Mouse (Mus musculus): Measurements from ENCODE around the gene Egfr. TPM values are rescaled to one million over a fixed set of nuclear protein-coding genes. Genes with fewer than 3 reads are reported as not detected.

Egfr gene
- polyA plus RNA-seq, 1 experiment from 2014 or later, result 2.4 TPM

- no peak overlapping the region for H3K4me2 ChIP-seq
- H3K27me3 ChIP-seq (replicated peaks; ENCODE audit: control insufficient read depth, insufficient read depth, low read length), result no peaks in the 10 kb centered on the region
- no peak for DNase-seq (ENCODE audit: low spot score)
- no peaks in the 10 kb centered on the region for H3K4me1 ChIP-seq (replicated peaks; ENCODE audit: control insufficient read depth, insufficient read depth, low read length)
- no peaks in the 10 kb centered on the region for H3K9me3 ChIP-seq (ENCODE audit: control insufficient read depth, low read length)
- H3K36me3 ChIP-seq (ENCODE audit: control insufficient read depth, insufficient read depth, low read length), result no peaks in the 10 kb centered on the region
- 68% methylated on average over 3 of the region's 3 CpGs for WGBS
- no peak overlapping the region for H3K9ac ChIP-seq (ENCODE audit: low read depth, low read length)
- H3K27ac ChIP-seq (ENCODE audit: low read depth, low read length), result no peak overlapping the region
- no peak overlapping the region for H3K4me3 ChIP-seq (ENCODE audit: low read depth, low read length)
- ATAC-seq (replicated peaks; ENCODE audit: low FRiP score), result no peak
Observed at GRCm38 (mm10) chr11:16769709-16770303, 17.8 kb downstream of the Egfr start.

- DNase-seq (ENCODE audit: low spot score) (no peak), ATAC-seq (replicated peaks; ENCODE audit: low FRiP score) (no peak)
- Histone ChIP-seq H3K4me3 (ENCODE audit: low read depth, low read length) (no peak overlapping the region), H3K9ac (ENCODE audit: low read depth, low read length) (no peak overlapping the region), H3K27ac (ENCODE audit: low read depth, low read length) (no peak overlapping the region), H3K4me1 (replicated peaks; ENCODE audit: control insufficient read depth, insufficient read depth, low read length) (no peaks in the 10 kb centered on the region), H3K9me3 (ENCODE audit: control insufficient read depth, low read length) (no peaks in the 10 kb centered on the region), H3K27me3 (replicated peaks; ENCODE audit: control insufficient read depth, insufficient read depth, low read length) (no peaks in the 10 kb centered on the region), H3K36me3 (ENCODE audit: control insufficient read depth, insufficient read depth, low read length) (no peaks in the 10 kb centered on the region), H3K4me2 (no peak overlapping the region)
- 76% methylated on average over 4 of the region's 4 CpGs for WGBS
Observed at GRCm38 (mm10) chr11:16770966-16771365, 19.0 kb downstream of the Egfr start.

- Histone ChIP-seq H3K9me3 (ENCODE audit: control insufficient read depth, low read length) (no peaks in the 10 kb centered on the region), H3K4me2 (no peak overlapping the region), H3K9ac (ENCODE audit: low read depth, low read length) (no peak overlapping the region), H3K4me1 (replicated peaks; ENCODE audit: control insufficient read depth, insufficient read depth, low read length) (no peaks in the 10 kb centered on the region), H3K36me3 (ENCODE audit: control insufficient read depth, insufficient read depth, low read length) (no peaks in the 10 kb centered on the region), H3K4me3 (ENCODE audit: low read depth, low read length) (no peak overlapping the region), H3K27me3 (replicated peaks; ENCODE audit: control insufficient read depth, insufficient read depth, low read length) (no peaks in the 10 kb centered on the region), H3K27ac (ENCODE audit: low read depth, low read length) (no peak overlapping the region)
- ATAC-seq (replicated peaks; ENCODE audit: low FRiP score) (no peak), DNase-seq (ENCODE audit: low spot score) (no peak)
- WGBS, result 29% methylated on average over 4 of the region's 4 CpGs
Observed at GRCm38 (mm10) chr11:16772717-16773116, 20.7 kb downstream of the Egfr start.

DNA sequence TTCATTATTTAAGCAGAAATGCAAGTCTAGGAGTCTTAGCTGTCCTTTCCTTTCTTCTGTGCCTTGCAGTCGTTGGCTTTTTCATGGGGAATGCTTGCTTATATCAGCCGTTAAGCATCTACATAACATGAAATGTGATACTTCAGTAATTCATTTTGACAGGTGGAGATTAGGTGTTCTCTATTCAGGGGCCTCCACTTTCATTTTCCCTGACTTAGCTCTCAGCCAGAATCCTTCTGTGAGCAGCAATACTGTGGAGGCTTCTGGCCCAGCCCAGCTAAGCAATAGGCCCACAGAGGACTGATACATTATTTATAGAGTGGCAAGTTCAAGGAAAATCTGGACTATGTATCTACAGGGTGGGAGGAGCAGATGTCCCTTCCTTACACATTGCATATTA, 25.0 kb downstream of the Egfr start:
- no peaks in the 10 kb centered on the region for H3K27me3 ChIP-seq (replicated peaks; ENCODE audit: control insufficient read depth, insufficient read depth, low read length)
- H3K36me3 ChIP-seq (ENCODE audit: control insufficient read depth, insufficient read depth, low read length), result no peaks in the 10 kb centered on the region
- DNase-seq (ENCODE audit: low spot score) (no peak), ATAC-seq (replicated peaks; ENCODE audit: low FRiP score) (no peak)
- WGBS, result 29% methylated on average over 2 of the region's 2 CpGs
- H3K4me1 ChIP-seq (replicated peaks; ENCODE audit: control insufficient read depth, insufficient read depth, low read length), result no peaks in the 10 kb centered on the region
- H3K4me3 ChIP-seq (ENCODE audit: low read depth, low read length), result no peak overlapping the region
- H3K4me2 ChIP-seq, result no peak overlapping the region
- no peaks in the 10 kb centered on the region for H3K9me3 ChIP-seq (ENCODE audit: control insufficient read depth, low read length)
- H3K9ac ChIP-seq (ENCODE audit: low read depth, low read length), result no peak overlapping the region
- H3K27ac ChIP-seq (ENCODE audit: low read depth, low read length), result no peak overlapping the region

DNA sequence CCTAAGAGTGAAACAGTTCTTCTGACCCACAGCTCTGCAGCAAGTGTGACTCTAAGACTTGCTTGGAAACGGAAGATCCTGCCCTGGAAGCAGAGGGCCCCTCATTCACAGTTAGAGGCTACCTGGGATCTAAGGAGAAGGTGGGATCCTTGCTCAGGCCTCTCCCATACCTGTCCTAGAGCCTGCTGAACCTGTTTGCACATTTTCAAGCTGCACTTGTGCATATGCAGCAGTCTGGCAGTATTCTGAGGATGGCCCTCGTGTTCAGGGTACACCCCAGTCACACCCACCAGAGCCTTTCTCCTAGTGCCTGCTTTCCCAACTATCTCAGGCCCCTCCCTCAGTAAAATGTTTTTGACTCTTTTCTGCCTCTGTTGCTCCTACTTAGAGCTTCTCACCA, 29.6 kb downstream of the Egfr start:
- DNase-seq (ENCODE audit: low spot score) (no peak), ATAC-seq (replicated peaks; ENCODE audit: low FRiP score) (no peak)
- Histone ChIP-seq H3K36me3 (ENCODE audit: control insufficient read depth, insufficient read depth, low read length) (no peaks in the 10 kb centered on the region), H3K27ac (ENCODE audit: low read depth, low read length) (no peak overlapping the region), H3K4me2 (no peak overlapping the region), H3K27me3 (replicated peaks; ENCODE audit: control insufficient read depth, insufficient read depth, low read length) (no peaks in the 10 kb centered on the region), H3K4me1 (replicated peaks; ENCODE audit: control insufficient read depth, insufficient read depth, low read length) (no peaks in the 10 kb centered on the region), H3K4me3 (ENCODE audit: low read depth, low read length) (no peak overlapping the region), H3K9me3 (ENCODE audit: control insufficient read depth, low read length) (no peaks in the 10 kb centered on the region), H3K9ac (ENCODE audit: low read depth, low read length) (no peak overlapping the region)
- 69% methylated on average over 2 of the region's 2 CpGs for WGBS

- 83% methylated on average over 8 of the region's 8 CpGs for WGBS
- no peaks in the 10 kb centered on the region for H3K9me3 ChIP-seq (ENCODE audit: control insufficient read depth, low read length)
- no peak overlapping the region for H3K4me3 ChIP-seq (ENCODE audit: low read depth, low read length)
- H3K4me2 ChIP-seq, result no peak overlapping the region
- H3K27me3 ChIP-seq (replicated peaks; ENCODE audit: control insufficient read depth, insufficient read depth, low read length), result no peaks in the 10 kb centered on the region
- no peaks in the 10 kb centered on the region for H3K4me1 ChIP-seq (replicated peaks; ENCODE audit: control insufficient read depth, insufficient read depth, low read length)
- no peaks in the 10 kb centered on the region for H3K36me3 ChIP-seq (ENCODE audit: control insufficient read depth, insufficient read depth, low read length)
- H3K9ac ChIP-seq (ENCODE audit: low read depth, low read length), result no peak overlapping the region
- ATAC-seq (replicated peaks; ENCODE audit: low FRiP score), result no peak
- H3K27ac ChIP-seq (ENCODE audit: low read depth, low read length), result no peak overlapping the region
- DNase-seq (ENCODE audit: low spot score), result no peak
Observed at GRCm38 (mm10) chr11:16783926-16784659, 32.1 kb downstream of the Egfr start.

GRCm38 (mm10) chr11:16792638-16793585, 40.9 kb downstream of the Egfr start:
- H3K4me2 ChIP-seq, result no peak overlapping the region
- H3K9ac ChIP-seq (ENCODE audit: low read depth, low read length), result no peak overlapping the region
- no peak overlapping the region for H3K27ac ChIP-seq (ENCODE audit: low read depth, low read length)
- H3K36me3 ChIP-seq (ENCODE audit: control insufficient read depth, insufficient read depth, low read length), result no peaks in the 10 kb centered on the region
- H3K4me1 ChIP-seq (replicated peaks; ENCODE audit: control insufficient read depth, insufficient read depth, low read length), result no peaks in the 10 kb centered on the region
- WGBS, result 66% methylated on average over 5 of the region's 5 CpGs
- ATAC-seq (replicated peaks; ENCODE audit: low FRiP score) (no peak), DNase-seq (ENCODE audit: low spot score) (no peak)
- H3K9me3 ChIP-seq (ENCODE audit: control insufficient read depth, low read length), result no peaks in the 10 kb centered on the region
- H3K4me3 ChIP-seq (ENCODE audit: low read depth, low read length), result no peak overlapping the region
- no peaks in the 10 kb centered on the region for H3K27me3 ChIP-seq (replicated peaks; ENCODE audit: control insufficient read depth, insufficient read depth, low read length)

DNA sequence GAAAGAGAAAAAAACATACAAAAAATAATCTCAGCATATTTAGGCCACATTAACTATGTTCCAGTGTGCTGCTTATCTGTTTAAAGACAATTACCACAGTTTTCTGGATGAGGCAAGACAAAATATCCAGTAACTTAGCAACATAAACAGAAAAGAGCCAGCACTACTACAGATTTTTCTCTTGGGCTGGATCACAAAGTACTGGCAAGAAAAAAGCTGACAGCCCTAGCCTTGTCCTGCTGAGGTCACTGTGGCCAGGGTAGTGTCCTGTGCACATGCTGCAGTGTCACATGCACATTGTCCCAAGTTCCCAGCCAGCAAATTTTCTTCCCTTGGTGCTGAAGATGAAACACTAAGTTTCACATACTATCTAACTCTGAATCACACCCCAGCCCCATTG, 43.0 kb downstream of the Egfr start:
- Histone ChIP-seq H3K9me3 (ENCODE audit: control insufficient read depth, low read length) (no peaks in the 10 kb centered on the region), H3K4me1 (replicated peaks; ENCODE audit: control insufficient read depth, insufficient read depth, low read length) (no peaks in the 10 kb centered on the region), H3K9ac (ENCODE audit: low read depth, low read length) (no peak overlapping the region), H3K27me3 (replicated peaks; ENCODE audit: control insufficient read depth, insufficient read depth, low read length) (no peaks in the 10 kb centered on the region), H3K27ac (ENCODE audit: low read depth, low read length) (no peak overlapping the region), H3K4me3 (ENCODE audit: low read depth, low read length) (no peak overlapping the region), H3K4me2 (no peak overlapping the region), H3K36me3 (ENCODE audit: control insufficient read depth, insufficient read depth, low read length) (no peaks in the 10 kb centered on the region)
- no peak for DNase-seq (ENCODE audit: low spot score)
- no peak for ATAC-seq (replicated peaks; ENCODE audit: low FRiP score)

Measured in liver, embryonic 11.5 days (tissue).